19 mouse cellular contexts compared by ENCODE assay signal in the genomic region with DNA sequence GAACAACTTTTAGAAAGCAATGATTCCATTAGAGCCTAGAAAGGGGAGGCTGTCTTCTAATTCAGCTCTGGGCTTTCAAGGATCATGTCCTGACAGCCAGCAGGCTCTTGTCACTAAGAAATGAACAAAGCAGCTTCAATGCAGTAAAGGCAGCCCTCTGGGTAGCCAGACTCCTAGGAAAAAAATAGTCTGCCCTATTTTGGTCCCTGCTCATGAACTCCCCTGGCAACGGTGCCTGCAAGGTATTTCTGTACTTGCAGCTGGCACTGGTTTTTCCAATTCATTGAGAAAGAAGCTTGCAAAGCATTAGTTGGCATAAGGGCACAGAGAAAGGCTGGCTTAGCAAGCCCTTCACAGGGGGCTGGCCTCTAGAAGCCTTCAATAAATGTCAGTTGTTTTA. TPM values are rescaled to one million over a fixed set of nuclear protein-coding genes. Genes with fewer than 3 reads are reported as not detected.
A peak's percentile ranks its signal among the peaks of the same experiment; 100 is the strongest.
DNase-seq lines count a peak whose midpoint lies in the region; ATAC-seq and TF ChIP-seq lines count a peak whose summit lies in the region.
"Had no signal": no experiment of that assay in that cellular context is flagged by ENCODE, and none has a peak within 500 bp of the region (broad histone marks: within the 10 kb centered on the region; RNA-seq: fewer than 3 reads in every experiment).

No protein-coding gene starts in this region.

- TF ChIP-seq CTCF in hindbrain, postnatal 0 days (IDR thresholded peaks at IDR 0.05; ENCODE audit: low read depth), result no peak
- no peak for TF ChIP-seq CTCF in brain, embryonic 14.5 days (IDR thresholded peaks at IDR 0.05; ENCODE audit: borderline replicate concordance, extremely low read depth, insufficient read depth, insufficient read length)
- no peak for TF ChIP-seq CTCF in heart, adult 2 months (IDR thresholded peaks at IDR 0.05)

- H3K4me2 ChIP-seq in hindbrain, postnatal 0 days (ENCODE audit: low read depth, low read length), result no peak overlapping the region
- no peak overlapping the region for H3K4me2 ChIP-seq in hindbrain, embryonic 13.5 days
- H3K4me2 ChIP-seq: forebrain, embryonic 12.5 days; heart, embryonic 12.5 days; limb, embryonic 13.5 days; midbrain, embryonic 12.5 days; neural tube, embryonic 12.5 days had no signal

- H3K36me3 ChIP-seq in hindbrain, postnatal 0 days (ENCODE audit: insufficient read depth, low read length), result no peaks in the 10 kb centered on the region
- no peaks in the 10 kb centered on the region for H3K36me3 ChIP-seq in hindbrain, embryonic 13.5 days
- H3K36me3 ChIP-seq in heart, adult 2 months (ENCODE audit: control insufficient read depth, insufficient read depth, low read length), result no peaks in the 10 kb centered on the region
- H3K36me3 ChIP-seq: forebrain, embryonic 12.5 days; heart, embryonic 12.5 days; limb, embryonic 13.5 days; midbrain, embryonic 12.5 days; neural tube, embryonic 12.5 days had no signal

- TF ChIP-seq POLR2A in brain, embryonic 14.5 days (IDR thresholded peaks at IDR 0.05; ENCODE audit: borderline replicate concordance, extremely low read depth, insufficient read depth, insufficient read length, poor library complexity, severe bottlenecking), result no peak
- no peak for TF ChIP-seq POLR2A in heart, adult 2 months (IDR thresholded peaks at IDR 0.05; ENCODE audit: insufficient read depth, low read depth, low read length)

- H3K9me3 ChIP-seq in hindbrain, postnatal 0 days (ENCODE audit: low read length), result no peaks in the 10 kb centered on the region
- no peaks in the 10 kb centered on the region for H3K9me3 ChIP-seq in hindbrain, embryonic 13.5 days
- H3K9me3 ChIP-seq: forebrain, embryonic 12.5 days; heart, embryonic 12.5 days; midbrain, embryonic 12.5 days; neural tube, embryonic 12.5 days had no signal

- WGBS in hindbrain, postnatal 0 days, result 24% methylated on average over 1 of the region's 1 CpGs
- WGBS in hindbrain, embryonic 13.5 days, result 66% methylated on average over 1 of the region's 1 CpGs
- WGBS in heart, adult 2 months, result 55% methylated on average over 1 of the region's 1 CpGs

- DNase-seq in hindbrain, postnatal 0 days (ENCODE audit: low spot score), result peak; percentile 42
- DNase-seq in brain, embryonic 14.5 days (ENCODE audit: low read depth), result peak; percentile 60
- DNase-seq in frontal cortex, postnatal 10 days (ENCODE audit: low spot score in 2 of 2), result peak; percentile 13 to 19
- DNase-seq in left cerebral cortex, postnatal 4 days, result peak; percentile 1
- DNase-seq in heart, adult 2 months, result no peak
- no peak for DNase-seq in lung, postnatal 4 days
- DNase-seq: gastrocnemius, postnatal 36 days; kidney, adult 18-20 months; thymus, adult 18-20 months had no signal

- H3K27ac ChIP-seq in hindbrain, postnatal 0 days, result no peak overlapping the region
- no peak overlapping the region for H3K27ac ChIP-seq in hindbrain, embryonic 13.5 days
- no peak overlapping the region for H3K27ac ChIP-seq in heart, adult 2 months
- H3K27ac ChIP-seq: forebrain, embryonic 12.5 days; limb, embryonic 13.5 days; midbrain, embryonic 12.5 days; neural tube, embryonic 12.5 days had no signal

- no peak overlapping the region for H3K9ac ChIP-seq in hindbrain, postnatal 0 days (replicated peaks; ENCODE audit: low read length)
- no peak overlapping the region for H3K9ac ChIP-seq in hindbrain, embryonic 13.5 days
- H3K9ac ChIP-seq in heart, adult 2 months (ENCODE audit: low read depth, low read length), result no peak overlapping the region
- H3K9ac ChIP-seq: forebrain, embryonic 12.5 days; heart, embryonic 12.5 days; limb, embryonic 13.5 days; midbrain, embryonic 12.5 days; neural tube, embryonic 12.5 days had no signal

- no peaks in the 10 kb centered on the region for H3K4me1 ChIP-seq in hindbrain, postnatal 0 days (ENCODE audit: insufficient read depth, low read length)
- peaks cover 7% of the 10 kb centered on the region for H3K4me1 ChIP-seq in hindbrain, embryonic 13.5 days (replicated peaks)
- H3K4me1 ChIP-seq in heart, adult 2 months (ENCODE audit: control insufficient read depth, insufficient read depth, low read length), result no peaks in the 10 kb centered on the region
- H3K4me1 ChIP-seq: forebrain, embryonic 12.5 days; heart, embryonic 12.5 days; limb, embryonic 13.5 days; midbrain, embryonic 12.5 days; neural tube, embryonic 12.5 days had no signal

- H3K4me3 ChIP-seq in hindbrain, postnatal 0 days (ENCODE audit: low read length), result no peak overlapping the region
- H3K4me3 ChIP-seq in hindbrain, embryonic 13.5 days, result no peak overlapping the region
- H3K4me3 ChIP-seq in heart, adult 2 months, result no peak overlapping the region
- H3K4me3 ChIP-seq: forebrain, embryonic 12.5 days; heart, embryonic 12.5 days; limb, embryonic 13.5 days; midbrain, embryonic 12.5 days; neural tube, embryonic 12.5 days had no signal

- no peak for TF ChIP-seq EP300 in heart, adult 2 months (IDR thresholded peaks at IDR 0.05; ENCODE audit: insufficient read depth, low read depth, low read length)

- H3K27me3 ChIP-seq in hindbrain, postnatal 0 days (ENCODE audit: insufficient read depth, low read length), result no peaks in the 10 kb centered on the region
- no peaks in the 10 kb centered on the region for H3K27me3 ChIP-seq in hindbrain, embryonic 13.5 days
- no peaks in the 10 kb centered on the region for H3K27me3 ChIP-seq in heart, adult 2 months (ENCODE audit: control insufficient read depth, insufficient read depth, low read length)
- H3K27me3 ChIP-seq: forebrain, embryonic 12.5 days; heart, embryonic 12.5 days; limb, embryonic 13.5 days; midbrain, embryonic 12.5 days; neural tube, embryonic 12.5 days had no signal

- intact Hi-C loops in left cerebral cortex, postnatal 4 days (cut with DNase I), result no loop called here
- intact Hi-C loops in heart, adult 2 months (cut with DNase I), result no loop called here

- no peaks in the 10 kb centered on the region for H3K79me2 ChIP-seq in heart, adult 2 months (replicated peaks; ENCODE audit: control insufficient read depth, insufficient read depth, low read length)

- peak; percentile 29; the same call in 1 of the 2 replicates for ATAC-seq in hindbrain, postnatal 0 days
- ATAC-seq in hindbrain, embryonic 13.5 days (ENCODE audit: low FRiP score), result no peak

RNA-seq across cellular contexts. Expression of a gene that starts 52.8 kb away (rescaled TPM):
- 49.8 and 54.1 TPM in 2 replicates for total RNA-seq in hindbrain, postnatal 0 days (2014; rRNA removed)
- polyA plus RNA-seq in hindbrain, postnatal 0 days (2015; fragmentation: Nextera tagmentation; extraction: Ambion mirVana), result 38.1 and 45.0 TPM in 2 replicates
- polyA plus RNA-seq in hindbrain, embryonic 13.5 days (2015; fragmentation: Nextera tagmentation; extraction: Ambion mirVana), result 29.3 and 32.9 TPM in 2 replicates
- 11.7 and 28.5 TPM in 2 replicates for polyA plus RNA-seq in brain, embryonic 14.5 days (2012; rRNA removed)
- 10 to 100 TPM; 13.7 to 24.0 TPM for total RNA-seq in left cerebral cortex, postnatal 4 days (2021)
- total RNA-seq in heart, adult 2 months (2021), result not detected
- not detected in 2 replicates for polyA plus RNA-seq in heart, adult 2 months (2012; rRNA removed)
- total RNA-seq: gastrocnemius, postnatal 36 days; hematopoietic stem cell, adult 5-6 weeks; MEL had no signal
- polyA plus RNA-seq: large intestine, adult 2 months; liver, embryonic 16.5 days had no signal

Comparison
In these comparisons a context has a peak if more than half of its experiments do, and no peak if none do; other contexts are left out.
1. DNase-seq: peak in hindbrain, postnatal 0 days (single experiment), brain, embryonic 14.5 days (single experiment), frontal cortex, postnatal 10 days (2 of 2) and left cerebral cortex, postnatal 4 days (single experiment); none in heart, adult 2 months (0 of 2) and lung, postnatal 4 days (0 of 2).
2. RNA of a gene that starts 52.8 kb away (polyA plus RNA-seq): 38.1 to 45.0 TPM in hindbrain, postnatal 0 days, 29.3 to 32.9 TPM in hindbrain, embryonic 13.5 days and 11.7 to 28.5 TPM in brain, embryonic 14.5 days; not detected in heart, adult 2 months; every median in the first group is over 10 times any median in the second.